In genomic region chr8:69802216-69802615, GRCm38 (mm10) we compare ENCODE assay signal across 12 mouse cellular contexts. TPM values are rescaled to one million over a fixed set of nuclear protein-coding genes. Genes with fewer than 3 reads are reported as not detected.
"Had no signal": no experiment of that assay in that cellular context is flagged by ENCODE, and none has a peak within 500 bp of the region (broad histone marks: within the 10 kb centered on the region; RNA-seq: fewer than 3 reads in every experiment).

No protein-coding gene starts in this region.

- H3K27ac ChIP-seq: hindbrain, postnatal 0 days; kidney, postnatal 0 days; limb, embryonic 13.5 days; liver, embryonic 14.5 days; neural tube, embryonic 15.5 days had no signal

- DNase-seq: kidney, adult 9 months; left cerebral cortex, postnatal 4 days; midbrain, embryonic 14.5 days had no signal

- H3K27me3 ChIP-seq: limb, embryonic 13.5 days; neural tube, embryonic 15.5 days had no signal

- H3K4me1 ChIP-seq: limb, embryonic 13.5 days; neural tube, embryonic 15.5 days had no signal

- H3K4me2 ChIP-seq: limb, embryonic 13.5 days; neural tube, embryonic 15.5 days had no signal

- H3K9ac ChIP-seq: limb, embryonic 13.5 days; liver, embryonic 14.5 days; neural tube, embryonic 15.5 days had no signal

- ATAC-seq: hindbrain, postnatal 0 days had no signal

- H3K9me3 ChIP-seq: limb, embryonic 13.5 days; neural tube, embryonic 15.5 days had no signal

- H3K4me3 ChIP-seq: limb, embryonic 13.5 days; myocyte; neural tube, embryonic 15.5 days had no signal

RNA-seq across cellular contexts. Expression of gene Gm20422, which starts 27.5 kb away (rescaled TPM):
- polyA plus RNA-seq: liver, adult 2 months; midbrain, embryonic 14.5 days; neural tube, embryonic 15.5 days; small intestine, adult 2 months; stomach, embryonic 16.5 days had no signal
